Mouse (Mus musculus) small intestine, adult 2 months (tissue): Measurements from ENCODE around the gene Ston2.

Source experiments
- CTCF ChIP-seq: fragments of 200-500 bp; IDR thresholded peaks from 2 replicates; pipeline ENCODE4 v1.5.1; 2012; ENCODE audit warnings: low read depth, mild to moderate bottlenecking, control low read depth, inconsistent platforms, low read length, moderate library complexity, mixed read lengths; ENCODE audit not compliant: insufficient replicate concordance, insufficient read length; ENCODE audit errors: extremely low read depth
- POLR2A ChIP-seq: fragments of 200-500 bp; IDR thresholded peaks from 2 replicates; pipeline ENCODE4 v1.6.1; 2012; ENCODE audit warnings: low read depth, mild to moderate bottlenecking, control low read depth, inconsistent platforms, low read length, moderate library complexity

GRCm38 (mm10) chr12:91675937-91676336 lies 112.2 kb downstream of the Ston2 start:
- TF ChIP-seq POLR2A, result no peak
- TF ChIP-seq CTCF, result no peak
